Mouse (Mus musculus): ENCODE data around the gene Scn2a.

DNA sequence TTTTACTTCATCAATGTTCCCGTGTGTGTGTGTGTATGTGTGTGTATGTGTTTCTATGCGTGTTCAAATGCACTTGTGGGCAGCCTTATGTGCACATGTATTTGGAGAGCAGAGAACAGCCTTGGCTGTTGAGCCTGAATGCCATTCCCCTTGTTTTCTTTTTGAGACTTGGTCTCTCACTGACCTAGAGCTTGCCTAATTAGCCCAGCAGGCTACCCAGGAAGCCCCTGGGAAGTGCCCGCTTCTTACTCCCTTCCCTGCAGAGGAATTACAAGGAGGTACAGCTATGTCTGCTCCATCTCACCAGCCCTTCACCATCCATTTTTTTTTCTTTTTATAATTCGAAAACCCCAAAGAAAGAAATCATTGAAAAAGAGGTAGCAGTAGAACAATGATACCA lies 44.6 kb downstream of the Scn2a start:
- TF ChIP-seq CTCF (IDR thresholded peaks at IDR 0.05; ENCODE audit: borderline replicate concordance, insufficient read depth, low read depth, low read length): no peak
- no peak for TF ChIP-seq POLR2A (IDR thresholded peaks at IDR 0.05; ENCODE audit: borderline replicate concordance, insufficient read depth, low read length)

Data from cerebellum, adult 2 months (tissue).